Mouse (Mus musculus) C3H10T1/2 (cell line): ENCODE data around the gene Vmn2r100. TPM values are rescaled to one million over a fixed set of nuclear protein-coding genes. Genes with fewer than 3 reads are reported as not detected.

Experiments
- polyA plus RNA-seq, 2 experiments: library from polyadenylated mRNA; unstranded; fragments of >200 nt; fragmentation: generic; extraction: Trizol; gene quantifications; one replicate each; pipeline ENCODE4 v1.2.1; 2012; ENCODE audit warnings: missing spikeins in 2 of 2

Gene Vmn2r100
- not detected for polyA plus RNA-seq

DNA sequence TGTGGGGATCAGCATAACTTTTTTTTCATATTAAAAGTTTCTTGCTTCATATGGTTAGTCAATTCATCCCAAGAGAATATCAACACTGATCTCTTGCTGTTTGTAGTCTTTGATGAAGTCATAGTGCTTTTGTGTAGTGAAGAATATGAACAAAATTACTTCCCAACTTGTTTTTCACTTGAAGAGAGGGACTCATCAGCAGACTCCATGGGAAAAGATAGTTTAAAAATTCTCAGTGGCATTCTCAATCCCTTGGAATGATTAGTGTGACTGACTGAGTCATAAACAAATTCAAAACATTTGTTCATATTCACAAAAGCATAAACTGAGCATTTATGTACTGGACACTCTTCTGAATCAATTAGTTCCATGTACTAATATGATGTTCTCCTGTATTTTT, at the start of gene Vmn2r100:
Vmn2r100 (plus strand) TSS at position 301 of the 400 bp plus-strand sequence.

DNA sequence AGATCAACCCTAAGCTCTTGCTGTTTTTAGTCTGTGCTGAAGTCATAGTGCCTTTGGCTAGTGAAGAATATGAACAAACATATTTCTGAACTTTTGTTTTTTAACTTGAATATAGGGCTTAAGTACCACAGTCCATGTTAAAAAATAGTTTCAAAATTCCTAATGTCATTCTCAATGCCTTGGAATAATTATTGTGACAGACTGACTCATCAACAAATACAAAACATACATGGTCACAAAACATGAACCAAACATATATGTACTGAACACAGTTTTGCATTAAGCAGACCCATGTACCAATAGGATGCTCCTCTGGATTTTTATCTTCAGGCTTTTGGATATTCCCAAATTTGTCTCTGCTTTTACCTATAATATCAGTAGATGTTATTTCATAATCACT, 72.4 kb downstream of the Vmn2r100 start, which contains the start of gene Vmn2r101:
Vmn2r101 (plus strand) TSS at position 301 of the 400 bp plus-strand sequence.

Other genes with a start within 250 kb of the Vmn2r100 start
- not detected for gene Vmn2r99, start 142.8 kb upstream of the Vmn2r100 start, polyA plus RNA-seq
- not detected for gene Vmn2r101, start 72.5 kb downstream of the Vmn2r100 start, polyA plus RNA-seq
- not detected for gene Vmn2r102, start 155.6 kb downstream of the Vmn2r100 start, polyA plus RNA-seq